Mouse (Mus musculus) thymus, postnatal 25 days (tissue): Measurements from ENCODE around the gene Nmnat1.
"Not testable (repeated sequence)": the region's sequence is repeated elsewhere in the genome, so short reads cannot be mapped to it uniquely, and the experiment has no call there.

Experiments
- DNase-seq: peaks from one replicate; pipeline ENCODE4 v3.0.0; 2022

Nmnat1 gene

DNA sequence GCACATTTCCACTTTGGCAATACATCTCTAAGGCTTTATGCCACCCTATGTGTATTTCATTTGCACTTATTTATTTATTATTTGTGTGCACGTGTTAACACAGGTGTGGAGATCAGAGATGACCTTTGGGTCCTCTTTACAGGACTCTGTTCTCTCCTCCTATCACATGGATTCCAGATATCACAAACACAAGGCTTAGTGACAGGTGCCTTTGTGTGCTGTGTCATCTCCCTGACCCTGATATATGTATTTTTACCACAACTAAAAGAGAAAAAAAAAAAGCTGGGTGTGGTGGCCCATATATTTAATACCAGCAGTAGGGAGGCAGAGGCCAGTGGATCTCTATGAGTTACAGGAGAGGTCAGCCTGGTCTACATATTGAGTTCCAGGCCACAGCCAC, 40.5 kb downstream of the Nmnat1 start:
- no peak for DNase-seq

DNA sequence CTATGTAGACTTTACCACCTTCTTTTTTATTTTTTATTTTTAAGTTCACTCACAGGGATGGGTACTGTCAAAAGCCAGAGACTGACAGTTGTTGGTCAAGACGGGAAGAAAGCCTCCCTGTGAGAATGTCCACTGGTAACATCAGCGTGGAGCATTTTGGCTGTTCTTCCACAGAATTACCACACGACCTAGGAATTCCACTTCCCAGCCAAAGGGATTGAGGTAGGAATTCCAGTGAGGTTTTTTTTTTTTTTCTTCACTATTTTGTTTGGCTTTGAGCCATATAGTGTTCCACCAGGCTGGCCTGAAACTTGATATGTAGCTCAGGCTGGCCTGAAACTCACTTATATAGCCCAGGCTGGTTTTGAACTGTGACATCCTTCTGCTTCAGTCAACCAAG, 42.6 kb downstream of the Nmnat1 start:
- DNase-seq, result no peak

DNA sequence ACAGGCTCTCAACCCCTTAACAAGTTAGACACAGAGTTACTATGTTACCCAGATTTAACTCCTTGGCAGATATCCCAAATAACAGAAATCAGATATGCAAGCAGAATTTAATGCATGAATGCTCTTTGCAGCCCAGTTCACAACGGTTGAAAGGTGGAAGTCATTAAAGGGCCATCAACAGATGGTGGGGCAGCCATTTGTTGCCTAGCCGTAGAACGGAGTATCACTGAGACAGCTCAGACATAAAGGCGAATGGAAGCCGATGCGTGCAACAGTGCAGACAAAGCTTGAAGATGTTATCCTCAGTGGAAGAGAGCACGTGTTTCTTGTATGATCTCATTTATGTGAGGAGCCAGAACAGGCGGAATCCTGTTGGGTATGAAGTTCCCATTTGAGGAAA, 44.4 kb downstream of the Nmnat1 start:
- no peak for DNase-seq

DNA sequence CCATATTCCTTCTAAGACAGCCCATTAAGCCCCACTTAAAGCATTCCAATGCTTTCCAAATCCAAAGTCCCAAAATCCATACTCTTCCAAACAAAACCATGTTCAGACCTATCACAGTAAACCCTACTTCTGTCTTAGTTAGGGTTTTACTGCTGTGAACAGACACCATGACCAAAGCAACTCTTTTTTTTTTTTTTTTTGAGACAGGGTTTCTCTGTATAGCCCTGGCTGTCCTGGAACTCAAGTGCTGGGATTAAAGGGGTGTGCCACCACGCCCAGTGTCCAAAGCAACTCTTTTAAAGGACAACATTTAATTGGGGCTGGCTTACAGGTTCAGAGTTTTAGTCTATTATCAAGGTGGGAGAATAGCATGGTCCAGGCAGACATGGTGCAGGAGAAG, 53.1 kb downstream of the Nmnat1 start:
- DNase-seq, result not testable (repeated sequence)

DNA sequence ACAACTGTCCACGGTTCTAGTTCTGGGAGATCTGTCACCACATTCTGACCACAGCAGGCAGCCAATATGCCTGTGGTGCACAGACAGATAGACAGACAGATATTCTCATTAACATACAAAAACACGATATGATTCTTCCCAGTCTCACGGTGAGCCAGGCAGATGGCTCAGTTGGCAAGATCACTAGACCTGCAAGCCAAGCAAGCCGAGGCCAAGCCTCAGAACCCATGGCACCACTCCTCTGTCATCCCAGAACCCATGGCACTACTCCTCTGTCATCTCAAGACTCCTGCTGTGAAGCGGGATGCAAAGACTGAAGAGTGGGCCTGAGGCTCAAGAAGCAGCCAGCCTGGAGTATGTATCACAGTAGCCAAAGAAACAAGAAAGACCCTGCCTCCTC, 55.4 kb downstream of the Nmnat1 start:
- no peak for DNase-seq

DNA sequence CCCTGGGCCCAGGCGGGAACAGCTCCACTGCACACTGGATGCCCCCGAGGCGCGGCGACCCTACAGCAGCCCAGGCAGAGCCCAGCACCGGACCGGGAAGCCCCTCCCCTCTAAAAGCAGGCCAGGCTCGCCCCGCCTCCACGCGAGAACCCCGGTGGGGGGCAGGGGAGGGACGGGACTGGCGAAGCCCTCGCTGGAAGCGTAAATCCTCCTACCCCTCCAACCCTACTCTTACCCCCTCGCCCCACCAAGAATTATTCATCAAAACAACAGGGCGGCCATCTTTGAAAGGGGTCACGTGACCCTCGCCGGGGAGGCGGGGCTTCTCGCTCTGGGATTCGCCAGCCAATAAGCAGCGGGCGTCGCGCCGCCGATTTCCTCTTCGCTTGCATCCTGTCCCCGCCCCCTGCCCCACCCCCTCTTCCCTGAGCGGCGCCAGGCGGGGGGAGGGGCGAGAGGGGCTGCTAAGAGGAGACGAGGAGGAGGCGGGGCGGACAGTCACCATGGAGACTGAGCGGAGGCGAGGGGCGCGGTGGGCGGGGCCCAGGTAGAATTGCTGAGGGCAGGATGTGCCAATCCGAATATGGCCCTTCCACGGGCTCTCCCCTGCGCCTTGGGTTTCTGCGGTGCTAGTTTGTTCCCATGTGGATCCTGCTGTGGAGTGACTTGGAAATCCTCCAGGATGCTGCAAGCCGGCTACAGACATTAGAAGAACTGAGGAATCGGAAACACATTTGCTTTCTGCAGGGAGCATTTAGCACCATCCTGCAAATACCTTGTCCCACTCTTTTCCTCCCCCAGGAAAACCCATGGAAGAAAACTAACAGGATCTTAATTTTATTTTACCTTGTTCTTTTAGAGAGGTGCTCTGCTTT, 58.4 kb downstream of the Nmnat1 start, which contains the start of gene Ube4b:
Gene Ube4b, minus strand, starts transcription at position 425 of the 875 bp plus-strand sequence.
- peak; percentile 100 for DNase-seq

DNA sequence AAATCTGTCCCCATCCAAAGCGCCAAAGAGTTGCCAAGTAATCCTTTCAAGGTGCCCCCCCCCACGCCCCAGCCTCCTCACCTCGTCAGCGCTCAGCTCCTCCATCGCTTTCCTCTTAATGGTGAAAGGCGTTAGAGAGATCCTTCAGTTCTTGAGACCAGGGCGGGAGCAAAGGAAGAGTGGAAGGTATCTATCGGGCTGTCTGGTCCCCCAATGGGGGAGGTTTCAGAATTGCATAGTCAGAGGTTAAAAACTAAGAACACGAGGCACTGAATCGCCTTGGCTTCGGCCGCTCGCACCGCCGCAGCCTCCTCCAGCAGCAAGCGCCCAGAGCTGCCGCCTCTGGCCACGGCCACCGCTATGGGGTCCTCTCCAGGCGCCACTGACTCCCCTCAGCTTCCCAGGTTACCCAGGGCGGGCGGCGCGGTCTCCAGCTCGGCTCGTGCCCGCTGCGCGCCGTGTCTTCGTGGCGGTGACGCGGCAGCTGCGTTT, 59.2 kb downstream of the Nmnat1 start:
- DNase-seq, result no peak

DNA sequence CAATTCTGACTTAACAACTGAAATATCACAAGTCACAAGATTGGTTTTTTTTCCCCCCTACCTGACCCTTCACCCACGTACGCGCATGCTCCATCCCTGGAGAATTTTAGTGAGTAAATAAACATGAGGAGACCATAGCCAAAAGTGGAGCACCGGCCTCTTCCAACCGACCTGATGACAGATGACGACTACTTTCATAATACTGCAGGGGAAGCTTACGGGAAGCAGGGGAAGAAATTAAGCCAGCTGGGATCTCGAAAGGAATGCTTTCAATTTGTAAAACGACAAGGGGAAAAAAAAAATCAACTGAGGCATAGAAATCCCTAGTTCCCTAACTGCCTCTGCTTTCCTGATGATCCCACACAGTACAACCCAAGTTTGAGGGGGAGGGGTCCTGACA, 60.2 kb downstream of the Nmnat1 start:
- no peak for DNase-seq

DNA sequence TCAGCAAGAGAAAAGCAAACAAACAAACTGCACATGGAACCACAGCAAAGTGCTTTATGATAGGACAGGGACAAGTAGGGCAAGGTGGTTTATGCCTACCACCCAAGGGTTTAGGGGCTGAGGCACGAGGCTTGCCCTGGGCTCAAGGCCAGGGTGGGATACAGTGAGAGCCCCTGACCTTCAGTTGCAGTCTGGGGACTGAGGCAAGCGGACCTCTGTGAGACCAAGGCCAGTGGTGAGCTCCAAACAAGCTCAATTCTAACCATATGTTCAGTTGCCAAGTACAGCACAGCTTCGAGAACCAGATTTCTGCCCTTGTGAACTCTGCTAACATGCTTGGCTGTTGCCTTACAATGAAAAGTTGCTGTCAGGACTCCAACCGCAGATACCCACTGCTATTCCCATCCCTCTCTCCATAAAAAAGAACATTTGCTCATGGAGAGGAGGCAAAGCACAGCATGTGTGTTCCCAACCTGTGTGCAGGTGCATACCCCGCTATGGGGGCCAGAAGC, 67.1 kb downstream of the Nmnat1 start:
- no peak for DNase-seq
